Mouse (Mus musculus) spleen, adult 12 weeks (tissue): ENCODE results near the gene 4930432M17Rik.

Experiments used
- DNase-seq: peaks from one replicate; pipeline ENCODE4 v3.0.0; 2022; ENCODE audit warnings: low spot score

4930432M17Rik gene

GRCm38 (mm10) chr3:121712222-121712621 is 41.7 kb downstream of the 4930432M17Rik start:
- DNase-seq = no peak

DNA sequence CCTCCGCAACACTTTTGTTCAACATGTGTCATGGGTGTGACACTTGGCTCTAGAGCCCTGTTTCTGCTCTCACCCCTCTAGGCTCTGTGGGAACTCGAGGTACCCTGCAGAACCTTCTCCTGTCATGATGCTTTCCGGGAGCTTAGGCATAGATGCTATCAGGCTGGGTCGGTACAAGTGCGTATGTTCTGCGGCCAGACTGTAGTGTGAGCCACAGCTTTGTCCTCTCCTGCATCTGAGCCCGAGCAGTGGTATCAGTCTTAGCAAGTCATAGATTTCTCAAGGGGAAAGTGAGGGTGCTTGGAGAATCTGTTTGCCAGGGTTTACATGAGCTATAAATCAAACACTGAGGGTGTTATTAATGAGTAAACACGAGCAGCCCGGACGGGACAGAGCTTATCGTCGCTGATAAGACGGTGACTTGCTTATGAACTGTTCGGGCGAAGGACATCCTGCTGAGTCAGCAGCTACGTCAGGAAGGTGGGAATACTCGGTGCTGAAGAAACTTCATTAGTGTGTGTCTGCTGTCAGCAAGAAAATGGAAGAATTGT is 42.7 kb downstream of the 4930432M17Rik start:
- DNase-seq = no peak

- DNase-seq = no peak
These were observed 43.3 kb downstream of the 4930432M17Rik start for GRCm38 (mm10) chr3:121713816-121714215.

DNA sequence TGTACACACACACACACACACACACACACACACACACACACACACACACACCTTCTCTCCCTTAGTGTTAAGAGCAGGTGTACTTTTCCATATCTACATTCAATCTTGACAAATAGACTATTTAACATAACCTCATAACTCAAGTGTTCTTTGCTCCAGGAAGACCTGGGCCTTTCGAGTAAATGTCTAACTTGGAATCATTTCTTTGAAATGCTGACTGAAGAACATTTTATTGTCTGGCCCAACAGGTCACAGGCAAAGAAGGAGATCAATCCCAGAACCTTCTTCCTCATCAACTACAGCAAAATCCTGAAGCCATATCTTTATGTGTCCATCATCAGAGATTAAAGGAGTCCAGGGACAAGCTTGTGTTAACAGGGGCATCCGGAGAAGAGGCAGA is 43.9 kb downstream of the 4930432M17Rik start:
- DNase-seq = no peak

- no peak for DNase-seq
These were observed 44.8 kb downstream of the 4930432M17Rik start for GRCm38 (mm10) chr3:121715336-121715735.

- DNase-seq = no peak
These were observed 45.3 kb downstream of the 4930432M17Rik start for GRCm38 (mm10) chr3:121715741-121716459.

- DNase-seq = no peak
These were observed 45.9 kb downstream of the 4930432M17Rik start for GRCm38 (mm10) chr3:121716480-121716879.

DNA sequence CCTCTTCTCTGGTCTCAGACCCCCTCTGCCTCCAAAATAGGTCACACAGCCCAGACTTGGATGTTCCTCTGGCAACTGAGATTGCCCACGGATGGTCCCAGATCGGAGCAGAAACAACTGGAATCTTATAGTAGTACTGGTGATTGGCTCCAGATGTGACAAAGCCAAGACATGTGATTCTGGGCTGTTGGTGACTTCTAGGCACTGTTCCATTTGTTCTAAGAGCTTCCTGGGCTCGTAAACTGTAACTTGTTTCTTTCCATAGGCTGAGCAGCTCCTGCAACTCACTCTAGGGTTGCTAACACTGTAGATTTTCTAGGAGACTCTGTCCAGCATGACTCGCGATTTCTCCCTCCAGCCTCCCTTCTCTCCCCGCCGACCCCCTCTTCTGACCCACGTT is 48.1 kb downstream of the 4930432M17Rik start:
- DNase-seq = no peak

GRCm38 (mm10) chr3:121719701-121720100 is 49.1 kb downstream of the 4930432M17Rik start:
- DNase-seq = no peak

GRCm38 (mm10) chr3:121720801-121721690 is 50.5 kb downstream of the 4930432M17Rik start:
- no peak for DNase-seq

GRCm38 (mm10) chr3:121721691-121722070 is 51.1 kb downstream of the 4930432M17Rik start:
- no peak for DNase-seq

GRCm38 (mm10) chr3:121722971-121723844 is 52.6 kb downstream of the 4930432M17Rik start, which contains the start of gene F3:
TSS of gene F3 (plus strand) at chr3:121723537.
- no peak for DNase-seq

DNA sequence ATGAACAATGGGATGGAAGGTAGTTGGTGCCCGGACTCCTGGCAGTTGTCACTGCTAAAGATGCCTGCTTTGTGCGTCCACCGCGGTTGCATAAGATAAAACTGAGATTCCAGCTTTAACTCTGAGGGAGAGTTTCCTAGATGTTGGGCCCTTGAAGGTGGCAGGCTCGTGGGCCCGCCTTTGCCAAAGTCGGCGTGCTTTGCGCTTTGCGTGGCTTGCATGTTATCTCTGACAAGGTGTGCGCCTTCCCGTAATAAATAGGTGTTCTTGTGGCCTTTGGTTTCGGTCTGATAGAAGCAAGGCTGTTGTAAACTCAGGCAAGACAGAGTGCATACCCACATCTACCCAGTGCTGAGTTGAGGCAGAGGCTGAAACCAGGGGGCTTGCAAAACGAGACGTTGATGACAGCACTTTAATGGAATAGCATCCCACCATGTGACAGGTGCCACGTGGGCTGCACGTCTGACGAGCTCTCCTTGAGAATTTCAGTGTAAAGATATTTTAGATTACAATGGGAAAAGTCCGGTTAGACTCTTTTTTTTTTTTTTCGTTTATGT is 53.5 kb downstream of the 4930432M17Rik start:
- DNase-seq = no peak

GRCm38 (mm10) chr3:121724553-121724952 is 54.0 kb downstream of the 4930432M17Rik start:
- no peak for DNase-seq

GRCm38 (mm10) chr3:121725651-121726050 is 55.1 kb downstream of the 4930432M17Rik start:
- no peak for DNase-seq

- no peak for DNase-seq
These were observed 59.1 kb downstream of the 4930432M17Rik start for GRCm38 (mm10) chr3:121729678-121730077.
